Mouse (Mus musculus) kidney, postnatal 0 days (tissue): ENCODE results near the gene Vmn1r28. TPM values are rescaled to one million over a fixed set of nuclear protein-coding genes. Genes with fewer than 3 reads are reported as not detected.
"Not testable (repeated sequence)": the region's sequence is repeated elsewhere in the genome, so short reads cannot be mapped to it uniquely, and the experiment has no call there.

Experiments
- ATAC-seq: fragments of 200-750 bp; cut with Nextera tagmentation; replicated peaks from 2 replicates; pipeline ENCODE4 v1.8.0; 2017; ENCODE audit warnings: low read depth, moderate number of reproducible peaks, moderate TSS enrichment, moderate library complexity; ENCODE audit not compliant: low FRiP score
- DNase-seq: peaks from one replicate; pipeline ENCODE4 v3.0.0-alpha.2; 2016; ENCODE audit warnings: low spot score
- H3K27ac ChIP-seq: fragments of 300-500 bp; sonication (generic); 2 replicates; pipeline ENCODE4 v1.5.1; 2014; ENCODE audit warnings: mild to moderate bottlenecking
- H3K27me3 ChIP-seq: fragments of 300-500 bp; sonication (generic); 2 replicates; pipeline ENCODE4 v1.6.1; 2014; ENCODE audit warnings: low read length, mixed read lengths; ENCODE audit not compliant: insufficient read depth
- H3K36me3 ChIP-seq: fragments of 300-500 bp; sonication (generic); 2 replicates; pipeline ENCODE4 v1.6.1; 2014; ENCODE audit warnings: low read length, mixed read lengths; ENCODE audit not compliant: insufficient read depth
- H3K4me1 ChIP-seq: fragments of 300-500 bp; sonication (generic); replicated peaks from 2 replicates; pipeline ENCODE4 v1.6.1; 2014; ENCODE audit warnings: antibody characterized with exemption, low read length, mixed read lengths; ENCODE audit not compliant: insufficient read depth
- H3K4me2 ChIP-seq: fragments of 300-500 bp; sonication (generic); 2 replicates; pipeline ENCODE4 v1.6.1; 2014; ENCODE audit warnings: mild to moderate bottlenecking, low read length, moderate library complexity, mixed read lengths
- H3K4me3 ChIP-seq: fragments of 300-500 bp; sonication (generic); replicated peaks from 2 replicates; pipeline ENCODE4 v1.5.1; 2014; ENCODE audit warnings: low read depth, low read length
- H3K9ac ChIP-seq: fragments of 300-500 bp; sonication (generic); 2 replicates; pipeline ENCODE4 v1.6.1; 2014; ENCODE audit warnings: low read depth, low read length
- H3K9me3 ChIP-seq: fragments of 300-500 bp; sonication (generic); replicated peaks from 2 replicates; pipeline ENCODE4 v1.6.1; 2016; ENCODE audit warnings: low read length, inconsistent platforms, mixed read lengths
- CTCF ChIP-seq: IDR thresholded peaks from 2 replicates; pipeline ENCODE4 v1.5.1; 2016; ENCODE audit warnings: antibody characterized with exemption, low read depth, mild to moderate bottlenecking, moderate library complexity
- WGBS: fragments of 180-500 bp; shearing (Covaris S2); extraction: QIAGEN DNeasy Blood & Tissue Kit; methylation state at CpG from one replicate; pipeline ENCODE4 v1.1.7; 2014; 5-methylcytosine and 5-hydroxymethylcytosine counted together
- polyA plus RNA-seq: library from polyadenylated mRNA; unstranded; fragments of >200 nt; fragmentation: Nextera tagmentation; extraction: Ambion mirVana; gene quantifications from 2 replicates; pipeline ENCODE4 v1.2.1, GENCODE M21; 2015

The Vmn1r28 gene
- polyA plus RNA-seq = not detected in 2 replicates

DNA sequence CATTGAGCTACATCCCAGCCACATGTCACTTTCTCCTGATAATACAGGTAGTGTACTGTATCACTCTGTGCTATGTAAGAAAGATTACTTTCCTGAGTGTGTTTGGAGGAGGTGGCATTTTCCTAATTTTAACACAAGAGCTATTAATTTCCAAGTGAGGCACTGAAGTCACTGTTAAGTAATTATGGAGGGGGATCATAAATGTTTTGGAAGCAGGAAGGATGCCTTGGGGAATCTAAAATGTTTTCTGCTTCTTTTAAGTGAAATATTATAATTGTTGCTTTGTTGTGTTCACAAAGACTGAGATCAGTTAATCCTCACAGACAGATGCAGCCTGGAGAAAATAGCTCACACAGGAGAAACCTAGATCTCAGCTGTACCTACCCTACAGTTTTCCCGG lies at the start of gene Vmn1r28:
Vmn1r28 (plus strand) TSS at position 301 of the 400 bp plus-strand sequence.
- no peak for TF ChIP-seq CTCF
- Histone ChIP-seq H3K27ac (no peak within 1 kb of the TSS), H3K9me3 (no peaks in the 10 kb centered on the region), H3K4me3 (no peak within 1 kb of the TSS), H3K4me1 (no peaks in the 10 kb centered on the region), H3K9ac (no peak within 1 kb of the TSS), H3K4me2 (no peak within 1 kb of the TSS), H3K36me3 (no peaks in the 10 kb centered on the region), H3K27me3 (no peaks in the 10 kb centered on the region)
- no peak for ATAC-seq
- 85% methylated on average over 1 of the region's 1 CpGs for WGBS
- no peak for DNase-seq

DNA sequence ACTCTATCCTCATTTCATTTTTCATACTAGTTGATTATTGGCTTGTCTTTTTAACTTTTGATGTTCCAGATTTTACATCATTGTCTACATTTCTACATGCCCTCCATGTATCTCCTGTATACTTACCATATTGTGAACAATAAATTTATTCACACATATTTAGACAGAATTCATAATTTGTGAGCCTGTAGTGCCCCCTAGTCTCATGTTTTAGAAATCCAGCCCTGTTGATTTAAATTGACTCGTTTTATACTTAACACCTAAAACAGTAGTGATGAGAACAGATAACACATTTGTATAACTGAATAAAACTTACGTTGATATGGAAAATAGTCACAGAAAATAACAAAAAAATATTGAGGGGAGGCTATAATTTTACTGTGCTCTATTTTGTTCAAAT lies 45.7 kb upstream of the Vmn1r28 start:
- Histone ChIP-seq H3K27me3 (no peaks in the 10 kb centered on the region), H3K9me3 (no peaks in the 10 kb centered on the region), H3K4me1 (no peaks in the 10 kb centered on the region), H3K27ac (no peak overlapping the region), H3K9ac (no peak overlapping the region), H3K4me2 (no peak overlapping the region), H3K36me3 (no peaks in the 10 kb centered on the region), H3K4me3 (no peak overlapping the region)
- DNase-seq (no peak), ATAC-seq (no peak)
- 74% methylated on average over 2 of the region's 2 CpGs for WGBS
- TF ChIP-seq CTCF = no peak

GRCm38 (mm10) chr6:58218721-58219120 lies 43.1 kb upstream of the Vmn1r28 start, which contains the start of gene Vmn1r27:
TSS of gene Vmn1r27 (minus strand) at chr6:58218821.
- Histone ChIP-seq H3K27me3 (no peaks in the 10 kb centered on the region), H3K4me1 (no peaks in the 10 kb centered on the region), H3K27ac (no peak within 1 kb of the TSS), H3K4me3 (no peak within 1 kb of the TSS), H3K9ac (no peak within 1 kb of the TSS), H3K36me3 (no peaks in the 10 kb centered on the region), H3K4me2 (no peak within 1 kb of the TSS), H3K9me3 (no peaks in the 10 kb centered on the region)
- TF ChIP-seq CTCF = no peak
- DNase-seq (no peak), ATAC-seq (no peak)
- 87% methylated on average over 2 of the region's 2 CpGs for WGBS

- 96% methylated on average over 1 of the region's 1 CpGs for WGBS
Measured at GRCm38 (mm10) chr6:58279661-58280060, 17.8 kb downstream of the Vmn1r28 start.

GRCm38 (mm10) chr6:58292201-58292600 lies 30.4 kb downstream of the Vmn1r28 start:
- H3K4me1 ChIP-seq = no peaks in the 10 kb centered on the region

More at GRCm38 (mm10) chr6:58279661-58280060, 17.8 kb downstream of the Vmn1r28 start:
- not testable (repeated sequence) for H3K4me1 ChIP-seq, H3K4me3 ChIP-seq, H3K9me3 ChIP-seq, DNase-seq, H3K4me2 ChIP-seq, H3K27me3 ChIP-seq, H3K36me3 ChIP-seq, H3K27ac ChIP-seq, ATAC-seq, H3K9ac ChIP-seq

GRCm38 (mm10) chr6:58298511-58298910 lies 36.7 kb downstream of the Vmn1r28 start:
- H3K9me3 ChIP-seq, ATAC-seq, H3K4me3 ChIP-seq, H3K9ac ChIP-seq, H3K27me3 ChIP-seq, H3K36me3 ChIP-seq, H3K4me1 ChIP-seq, H3K4me2 ChIP-seq, H3K27ac ChIP-seq, DNase-seq: not testable (repeated sequence)
- 88% methylated on average over 19 of the region's 19 CpGs for WGBS

More at GRCm38 (mm10) chr6:58292201-58292600, 30.4 kb downstream of the Vmn1r28 start:
- no peak overlapping the region for H3K27ac ChIP-seq
- no peak overlapping the region for H3K4me3 ChIP-seq
- WGBS = 74% methylated on average over 2 of the region's 2 CpGs
- no peak overlapping the region for H3K4me2 ChIP-seq
- DNase-seq (no peak), ATAC-seq (no peak)
- H3K27me3 ChIP-seq = no peaks in the 10 kb centered on the region
- no peaks in the 10 kb centered on the region for H3K36me3 ChIP-seq
- H3K9ac ChIP-seq = no peak overlapping the region
- no peaks in the 10 kb centered on the region for H3K9me3 ChIP-seq
- TF ChIP-seq CTCF = no peak

- DNase-seq (no peak), ATAC-seq (no peak)
- Histone ChIP-seq H3K4me3 (no peak within 1 kb of the TSS), H3K9me3 (no peaks in the 10 kb centered on the region), H3K27me3 (no peaks in the 10 kb centered on the region), H3K9ac (no peak within 1 kb of the TSS), H3K4me1 (no peaks in the 10 kb centered on the region), H3K27ac (no peak within 1 kb of the TSS), H3K36me3 (no peaks in the 10 kb centered on the region), H3K4me2 (no peak within 1 kb of the TSS)
- TF ChIP-seq CTCF = no peak
Measured at GRCm38 (mm10) chr6:58301249-58301648, 39.4 kb downstream of the Vmn1r28 start, which contains the start of gene Vmn1r29. TSS of gene Vmn1r29 (plus strand) at chr6:58301549.

Other genes starting within 250 kb of the Vmn1r28 start
- not detected in 2 replicates for gene Vmn1r26, start 246.9 kb upstream of the Vmn1r28 start, polyA plus RNA-seq
- not detected in 2 replicates for gene Vmn1r27, start 43.2 kb upstream of the Vmn1r28 start, polyA plus RNA-seq
- not detected in 2 replicates for gene Vmn1r29, start 39.5 kb downstream of the Vmn1r28 start, polyA plus RNA-seq
- not detected in 2 replicates for gene Vmn1r30, start 181.3 kb downstream of the Vmn1r28 start, polyA plus RNA-seq
- gene Vmn1r31, start 213.3 kb downstream of the Vmn1r28 start, polyA plus RNA-seq = not detected in 2 replicates